Mouse (Mus musculus): ENCODE results near the gene Rem2. TPM values are rescaled to one million over a fixed set of nuclear protein-coding genes. Genes with fewer than 3 reads are reported as not detected.

Gene Rem2
- polyA plus RNA-seq, 1 experiment from 2014 or later, result 2.0 TPM

- peaks cover 30% of the 10 kb centered on the region for H3K4me1 ChIP-seq (ENCODE audit: control insufficient read depth, insufficient read depth, low read length)
- no peaks in the 10 kb centered on the region for H3K9me3 ChIP-seq (ENCODE audit: control insufficient read depth, low read depth, low read length)
- peak; percentile 23; the same call in 1 of the 2 replicates for ATAC-seq (ENCODE audit: insufficient number of reproducible peaks, insufficient read depth, low FRiP score, low read depth)
- H3K27me3 ChIP-seq (ENCODE audit: control insufficient read depth, insufficient read depth, low read length), result no peaks in the 10 kb centered on the region
- peak overlapping the region; percentile 85 for H3K4me2 ChIP-seq (replicated peaks; ENCODE audit: low read depth, low read length)
- 2% methylated on average over 54 of the region's 54 CpGs for WGBS
- H3K4me3 ChIP-seq (ENCODE audit: low read depth, low read length), result peak overlapping the region; percentile 91
- H3K36me3 ChIP-seq (ENCODE audit: control insufficient read depth, insufficient read depth, low read length), result peaks cover 26% of the 10 kb centered on the region
- H3K9ac ChIP-seq (replicated peaks; ENCODE audit: low read depth, low read length), result peak overlapping the region; percentile 96
- peak overlapping the region; percentile 99 for H3K27ac ChIP-seq (ENCODE audit: low read length)
Measured at GRCm38 (mm10) chr14:54432078-54432836, 43.6 kb upstream of the Rem2 start.

- no peaks in the 10 kb centered on the region for H3K9me3 ChIP-seq (ENCODE audit: control insufficient read depth, low read depth, low read length)
- peak overlapping the region; percentile 99 for H3K27ac ChIP-seq (ENCODE audit: low read length)
- peak overlapping the region; percentile 85 for H3K4me2 ChIP-seq (replicated peaks; ENCODE audit: low read depth, low read length)
- H3K9ac ChIP-seq (replicated peaks; ENCODE audit: low read depth, low read length), result peak overlapping the region; percentile 96
- peaks cover 28% of the 10 kb centered on the region for H3K4me1 ChIP-seq (ENCODE audit: control insufficient read depth, insufficient read depth, low read length)
- WGBS, result 28% methylated on average over 17 of the region's 17 CpGs
- no peaks in the 10 kb centered on the region for H3K27me3 ChIP-seq (ENCODE audit: control insufficient read depth, insufficient read depth, low read length)
- no peak for ATAC-seq (ENCODE audit: insufficient number of reproducible peaks, insufficient read depth, low FRiP score, low read depth)
- H3K36me3 ChIP-seq (ENCODE audit: control insufficient read depth, insufficient read depth, low read length), result peaks cover 32% of the 10 kb centered on the region
- peak overlapping the region; percentile 91 for H3K4me3 ChIP-seq (ENCODE audit: low read depth, low read length)
Measured at GRCm38 (mm10) chr14:54432837-54433830, 42.8 kb upstream of the Rem2 start.

- Histone ChIP-seq H3K9ac (replicated peaks; ENCODE audit: low read depth, low read length) (peak overlapping the region; percentile 96; the same call in 1 of the 2 replicates), H3K4me2 (replicated peaks; ENCODE audit: low read depth, low read length) (peak overlapping the region; percentile 85), H3K36me3 (ENCODE audit: control insufficient read depth, insufficient read depth, low read length) (peaks cover 41% of the 10 kb centered on the region), H3K27ac (ENCODE audit: low read length) (peak overlapping the region; percentile 99; the same call in 1 of the 2 replicates), H3K27me3 (ENCODE audit: control insufficient read depth, insufficient read depth, low read length) (no peaks in the 10 kb centered on the region), H3K4me3 (ENCODE audit: low read depth, low read length) (peak overlapping the region; percentile 91), H3K4me1 (ENCODE audit: control insufficient read depth, insufficient read depth, low read length) (peaks cover 28% of the 10 kb centered on the region), H3K9me3 (ENCODE audit: control insufficient read depth, low read depth, low read length) (no peaks in the 10 kb centered on the region)
- 42% methylated on average over 12 of the region's 12 CpGs for WGBS
- ATAC-seq (ENCODE audit: insufficient number of reproducible peaks, insufficient read depth, low FRiP score, low read depth), result no peak
Measured at GRCm38 (mm10) chr14:54433941-54434531, 41.9 kb upstream of the Rem2 start.

DNA sequence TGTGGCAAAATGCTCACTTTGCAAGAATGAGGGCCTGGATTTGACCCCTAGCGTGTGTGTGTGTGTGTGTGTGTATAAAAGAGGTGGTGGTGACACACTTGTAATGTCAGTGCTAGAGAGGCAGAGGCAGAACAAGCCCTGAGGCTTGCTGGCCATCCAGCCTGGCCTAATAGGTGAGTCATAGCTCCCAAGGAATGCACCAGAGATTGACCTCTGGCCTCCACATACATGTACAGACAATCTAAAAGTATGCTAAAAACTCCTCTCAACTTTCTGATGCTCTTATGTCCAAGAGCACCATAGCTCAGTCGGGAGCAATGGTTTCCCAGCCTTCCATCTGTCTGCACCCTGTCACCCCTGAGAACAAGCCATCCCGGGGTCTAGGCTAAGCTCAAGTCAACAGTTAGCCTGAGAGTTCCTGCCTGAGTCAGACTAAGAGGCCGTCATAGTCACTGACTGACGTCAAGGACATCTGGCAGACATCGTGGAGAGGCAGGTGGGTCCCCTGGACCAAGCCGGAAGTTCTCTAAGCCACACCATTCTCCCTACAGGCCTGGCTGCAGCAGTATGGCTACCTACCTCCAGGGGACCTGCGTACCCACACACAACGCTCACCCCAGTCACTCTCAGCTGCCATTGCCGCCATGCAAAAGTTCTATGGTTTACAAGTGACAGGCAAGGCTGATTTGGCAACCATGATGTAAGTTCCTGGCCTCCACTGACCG lies 40.5 kb upstream of the Rem2 start:
- Histone ChIP-seq H3K4me2 (replicated peaks; ENCODE audit: low read depth, low read length) (no peak overlapping the region), H3K4me1 (ENCODE audit: control insufficient read depth, insufficient read depth, low read length) (peaks cover 16% of the 10 kb centered on the region), H3K27me3 (ENCODE audit: control insufficient read depth, insufficient read depth, low read length) (no peaks in the 10 kb centered on the region), H3K4me3 (ENCODE audit: low read depth, low read length) (no peak overlapping the region), H3K9ac (replicated peaks; ENCODE audit: low read depth, low read length) (no peak overlapping the region), H3K9me3 (ENCODE audit: control insufficient read depth, low read depth, low read length) (no peaks in the 10 kb centered on the region), H3K36me3 (ENCODE audit: control insufficient read depth, insufficient read depth, low read length) (peaks cover 48% of the 10 kb centered on the region), H3K27ac (ENCODE audit: low read length) (no peak overlapping the region)
- WGBS, result 82% methylated on average over 11 of the region's 11 CpGs
- ATAC-seq (ENCODE audit: insufficient number of reproducible peaks, insufficient read depth, low FRiP score, low read depth), result no peak

GRCm38 (mm10) chr14:54439155-54439554 lies 36.7 kb upstream of the Rem2 start:
- WGBS, result 87% methylated on average over 12 of the region's 12 CpGs
- Histone ChIP-seq H3K27ac (ENCODE audit: low read length) (no peak overlapping the region), H3K4me1 (ENCODE audit: control insufficient read depth, insufficient read depth, low read length) (peaks cover 16% of the 10 kb centered on the region), H3K9ac (replicated peaks; ENCODE audit: low read depth, low read length) (no peak overlapping the region), H3K36me3 (ENCODE audit: control insufficient read depth, insufficient read depth, low read length) (peaks cover 60% of the 10 kb centered on the region), H3K4me3 (ENCODE audit: low read depth, low read length) (no peak overlapping the region), H3K9me3 (ENCODE audit: control insufficient read depth, low read depth, low read length) (no peaks in the 10 kb centered on the region), H3K27me3 (ENCODE audit: control insufficient read depth, insufficient read depth, low read length) (no peaks in the 10 kb centered on the region), H3K4me2 (replicated peaks; ENCODE audit: low read depth, low read length) (no peak overlapping the region)
- ATAC-seq (ENCODE audit: insufficient number of reproducible peaks, insufficient read depth, low FRiP score, low read depth), result no peak

GRCm38 (mm10) chr14:54439610-54440009 lies 36.3 kb upstream of the Rem2 start:
- Histone ChIP-seq H3K4me3 (ENCODE audit: low read depth, low read length) (no peak overlapping the region), H3K27me3 (ENCODE audit: control insufficient read depth, insufficient read depth, low read length) (no peaks in the 10 kb centered on the region), H3K9ac (replicated peaks; ENCODE audit: low read depth, low read length) (no peak overlapping the region), H3K9me3 (ENCODE audit: control insufficient read depth, low read depth, low read length) (no peaks in the 10 kb centered on the region), H3K27ac (ENCODE audit: low read length) (no peak overlapping the region), H3K4me1 (ENCODE audit: control insufficient read depth, insufficient read depth, low read length) (peaks cover 14% of the 10 kb centered on the region; the same call in 1 of the 2 replicates), H3K4me2 (replicated peaks; ENCODE audit: low read depth, low read length) (no peak overlapping the region), H3K36me3 (ENCODE audit: control insufficient read depth, insufficient read depth, low read length) (peaks cover 60% of the 10 kb centered on the region)
- 64% methylated on average over 7 of the region's 7 CpGs for WGBS
- no peak for ATAC-seq (ENCODE audit: insufficient number of reproducible peaks, insufficient read depth, low FRiP score, low read depth)

DNA sequence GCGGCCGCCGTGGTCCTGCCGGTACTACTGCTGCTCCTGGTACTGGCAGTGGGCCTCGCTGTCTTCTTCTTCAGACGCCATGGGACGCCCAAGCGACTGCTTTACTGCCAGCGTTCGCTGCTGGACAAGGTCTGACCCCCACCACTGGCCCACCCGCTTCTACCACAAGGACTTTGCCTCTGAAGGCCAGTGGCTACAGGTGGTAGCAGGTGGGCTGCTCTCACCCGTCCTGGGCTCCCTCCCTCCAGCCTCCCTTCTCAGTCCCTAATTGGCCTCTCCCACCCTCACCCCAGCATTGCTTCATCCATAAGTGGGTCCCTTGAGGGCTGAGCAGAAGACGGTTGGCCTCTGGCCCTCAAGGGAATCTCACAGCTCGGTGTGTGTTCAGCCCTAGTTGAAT lies 35.4 kb upstream of the Rem2 start:
- Histone ChIP-seq H3K36me3 (ENCODE audit: control insufficient read depth, insufficient read depth, low read length) (peaks cover 58% of the 10 kb centered on the region), H3K4me1 (ENCODE audit: control insufficient read depth, insufficient read depth, low read length) (peaks cover 11% of the 10 kb centered on the region; the same call in 1 of the 2 replicates), H3K4me3 (ENCODE audit: low read depth, low read length) (no peak overlapping the region), H3K27ac (ENCODE audit: low read length) (no peak overlapping the region), H3K27me3 (ENCODE audit: control insufficient read depth, insufficient read depth, low read length) (no peaks in the 10 kb centered on the region), H3K4me2 (replicated peaks; ENCODE audit: low read depth, low read length) (no peak overlapping the region), H3K9me3 (ENCODE audit: control insufficient read depth, low read depth, low read length) (no peaks in the 10 kb centered on the region), H3K9ac (replicated peaks; ENCODE audit: low read depth, low read length) (no peak overlapping the region)
- 89% methylated on average over 14 of the region's 14 CpGs for WGBS
- no peak for ATAC-seq (ENCODE audit: insufficient number of reproducible peaks, insufficient read depth, low FRiP score, low read depth)

Data from stomach, embryonic 14.5 days (tissue).